Mouse (Mus musculus) spleen, adult 2 months (tissue): ENCODE results near the gene Tmem198.

Source experiments
- CTCF ChIP-seq: fragments of 200-500 bp; IDR thresholded peaks from 2 replicates; pipeline ENCODE4 v1.5.1; 2011; ENCODE audit warnings: mild to moderate bottlenecking, inconsistent platforms; ENCODE audit not compliant: insufficient read depth, insufficient read length, insufficient replicate concordance; ENCODE audit errors: extremely low read depth
- POLR2A ChIP-seq: fragments of 200-500 bp; IDR thresholded peaks from 2 replicates; pipeline ENCODE4 v1.6.1; 2011; ENCODE audit warnings: low read depth, low read length, inconsistent platforms

DNA sequence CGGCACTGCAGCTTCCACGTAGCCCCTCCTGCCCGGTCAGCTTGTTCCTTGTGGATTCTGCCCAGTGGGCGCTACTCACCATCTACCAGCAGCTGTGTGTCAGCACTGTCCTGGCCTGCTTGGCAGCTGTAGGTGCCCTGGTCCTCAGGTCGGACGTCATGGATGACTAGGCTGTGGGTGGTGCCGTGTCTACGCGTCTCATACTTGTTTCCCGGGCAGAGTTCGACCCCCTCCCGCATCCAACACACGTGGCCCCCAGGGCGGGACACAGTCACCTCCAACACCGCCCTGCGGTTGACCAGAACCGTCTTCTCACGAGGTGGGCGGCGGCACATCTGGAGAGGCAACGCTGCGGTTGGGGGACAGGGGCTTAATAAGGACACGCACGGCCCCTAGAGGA is 7.2 kb downstream of the Tmem198 start:
- TF ChIP-seq CTCF (no peak), POLR2A (no peak)
